Mouse (Mus musculus) heart, embryonic 13.5 days (tissue): ENCODE measurements around the gene Cmss1. TPM values are rescaled to one million over a fixed set of nuclear protein-coding genes. Genes with fewer than 3 reads are reported as not detected.

Experiments
- ATAC-seq: fragments of 200-750 bp; cut with Nextera tagmentation; 2 replicates; pipeline ENCODE4 v1.8.0; 2017; ENCODE audit warnings: moderate TSS enrichment; ENCODE audit not compliant: insufficient number of reproducible peaks, low FRiP score, low TSS enrichment; ENCODE audit errors: extremely low read depth
- H3K27ac ChIP-seq: fragments of 300-500 bp; sonication (generic); replicated peaks from 2 replicates; pipeline ENCODE4 v1.5.1; 2015; ENCODE audit warnings: moderate library complexity, mild to moderate bottlenecking, inconsistent platforms
- H3K27me3 ChIP-seq: fragments of 300-500 bp; sonication (generic); replicated peaks from 2 replicates; pipeline ENCODE4 v1.6.1; 2015; ENCODE audit warnings: mild to moderate bottlenecking, inconsistent platforms
- H3K36me3 ChIP-seq: fragments of 300-500 bp; sonication (generic); 2 replicates; pipeline ENCODE4 v1.6.1; 2015; ENCODE audit warnings: mild to moderate bottlenecking, inconsistent platforms
- H3K4me1 ChIP-seq: fragments of 300-500 bp; sonication (generic); 2 replicates; pipeline ENCODE4 v1.6.1; 2015; ENCODE audit warnings: inconsistent platforms
- H3K4me2 ChIP-seq: fragments of 300-500 bp; sonication (generic); 2 replicates; pipeline ENCODE4 v1.6.1; 2015; ENCODE audit warnings: inconsistent platforms, mild to moderate bottlenecking, moderate library complexity
- H3K4me3 ChIP-seq: fragments of 300-500 bp; sonication (generic); 2 replicates; pipeline ENCODE4 v1.5.1; 2015; ENCODE audit warnings: moderate library complexity, mild to moderate bottlenecking, inconsistent platforms
- H3K9ac ChIP-seq: fragments of 300-500 bp; sonication (generic); 2 replicates; pipeline ENCODE4 v1.6.1; 2015; ENCODE audit warnings: inconsistent platforms, mild to moderate bottlenecking, moderate library complexity
- H3K9me3 ChIP-seq: fragments of 300-500 bp; sonication (generic); 2 replicates; pipeline ENCODE4 v1.6.1; 2016; ENCODE audit warnings: inconsistent platforms
- WGBS: fragments of 180-500 bp; shearing (Covaris S2); methylation state at CpG from one replicate; pipeline ENCODE4 v1.1.7; 2015; ENCODE audit warnings: mixed read lengths; 5-methylcytosine and 5-hydroxymethylcytosine counted together
- polyA plus RNA-seq: library from polyadenylated mRNA; unstranded; fragments of >200 nt; fragmentation: Nextera tagmentation; extraction: Ambion mirVana; gene quantifications from 2 replicates; pipeline ENCODE4 v1.2.1, GENCODE M21; 2015

The Cmss1 gene
- polyA plus RNA-seq, 1 experiment from 2014 or later, result 32.2 TPM

- Histone ChIP-seq H3K27me3 (no peaks in the 10 kb centered on the region), H3K36me3 (no peaks in the 10 kb centered on the region), H3K4me2 (no peak overlapping the region), H3K27ac (no peak overlapping the region), H3K4me3 (no peak overlapping the region), H3K4me1 (peaks cover 22% of the 10 kb centered on the region), H3K9ac (0 out of 2 replicates have a peak overlapping the region, but pooled peaks have one; percentile 2), H3K9me3 (no peaks in the 10 kb centered on the region)
- 79% methylated on average over 9 of the region's 9 CpGs for WGBS
- no peak for ATAC-seq
These were observed 291.6 kb downstream of the Cmss1 start for GRCm38 (mm10) chr16:57315026-57315425.

- H3K4me2 ChIP-seq, result no peak overlapping the region
- no peak for ATAC-seq
- WGBS, result 92% methylated on average over 3 of the region's 3 CpGs
- no peak overlapping the region for H3K4me3 ChIP-seq
- H3K27me3 ChIP-seq, result no peaks in the 10 kb centered on the region
- H3K27ac ChIP-seq, result no peak overlapping the region
- no peak overlapping the region for H3K9ac ChIP-seq
- H3K36me3 ChIP-seq, result no peaks in the 10 kb centered on the region
- H3K9me3 ChIP-seq, result no peaks in the 10 kb centered on the region
- H3K4me1 ChIP-seq, result peaks cover 17% of the 10 kb centered on the region
These were observed 292.4 kb downstream of the Cmss1 start for GRCm38 (mm10) chr16:57314236-57314635.

GRCm38 (mm10) chr16:57313487-57313886 lies 293.2 kb downstream of the Cmss1 start:
- ATAC-seq, result no peak
- Histone ChIP-seq H3K4me3 (no peak overlapping the region), H3K27ac (no peak overlapping the region), H3K9me3 (no peaks in the 10 kb centered on the region), H3K4me1 (peaks cover 14% of the 10 kb centered on the region), H3K36me3 (no peaks in the 10 kb centered on the region), H3K4me2 (no peak overlapping the region), H3K27me3 (no peaks in the 10 kb centered on the region), H3K9ac (no peak overlapping the region)
- WGBS, result 80% methylated on average over 3 of the region's 3 CpGs

- no peak overlapping the region for H3K4me2 ChIP-seq
- peaks cover 9% of the 10 kb centered on the region for H3K4me1 ChIP-seq
- no peaks in the 10 kb centered on the region for H3K36me3 ChIP-seq
- H3K4me3 ChIP-seq, result no peak overlapping the region
- ATAC-seq, result no peak
- H3K27ac ChIP-seq, result no peak overlapping the region
- no peak overlapping the region for H3K9ac ChIP-seq
- no peaks in the 10 kb centered on the region for H3K9me3 ChIP-seq
- no peaks in the 10 kb centered on the region for H3K27me3 ChIP-seq
- 82% methylated on average over 2 of the region's 2 CpGs for WGBS
These were observed 294.5 kb downstream of the Cmss1 start for GRCm38 (mm10) chr16:57312130-57312529.

GRCm38 (mm10) chr16:57305463-57305862 lies 301.2 kb downstream of the Cmss1 start:
- no peak overlapping the region for H3K4me2 ChIP-seq
- WGBS, result 40% methylated on average over 6 of the region's 6 CpGs
- H3K9me3 ChIP-seq, result no peaks in the 10 kb centered on the region
- no peak overlapping the region for H3K27ac ChIP-seq
- H3K4me1 ChIP-seq, result peaks cover 27% of the 10 kb centered on the region
- no peak for ATAC-seq
- no peak overlapping the region for H3K4me3 ChIP-seq
- H3K36me3 ChIP-seq, result no peaks in the 10 kb centered on the region
- H3K9ac ChIP-seq, result no peak overlapping the region
- H3K27me3 ChIP-seq, result no peaks in the 10 kb centered on the region

- ATAC-seq, result no peak
- Histone ChIP-seq H3K4me2 (no peak overlapping the region), H3K9me3 (no peaks in the 10 kb centered on the region)
These were observed 302.9 kb downstream of the Cmss1 start for GRCm38 (mm10) chr16:57303716-57304115.

GRCm38 (mm10) chr16:57302792-57303698 lies 303.6 kb downstream of the Cmss1 start:
- no peak overlapping the region for H3K27ac ChIP-seq
- no peaks in the 10 kb centered on the region for H3K36me3 ChIP-seq
- H3K4me3 ChIP-seq, result no peak overlapping the region
- ATAC-seq, result no peak
- H3K4me2 ChIP-seq, result no peak overlapping the region
- H3K9ac ChIP-seq, result no peak overlapping the region
- WGBS, result 81% methylated on average over 25 of the region's 25 CpGs
- H3K9me3 ChIP-seq, result no peaks in the 10 kb centered on the region
- no peaks in the 10 kb centered on the region for H3K27me3 ChIP-seq
- peaks cover 27% of the 10 kb centered on the region for H3K4me1 ChIP-seq

More at GRCm38 (mm10) chr16:57303716-57304115, 302.9 kb downstream of the Cmss1 start:
- WGBS, result 63% methylated on average over 19 of the region's 19 CpGs
- Histone ChIP-seq H3K4me1 (peaks cover 27% of the 10 kb centered on the region), H3K4me3 (no peak overlapping the region), H3K27ac (no peak overlapping the region), H3K9ac (no peak overlapping the region), H3K36me3 (no peaks in the 10 kb centered on the region), H3K27me3 (no peaks in the 10 kb centered on the region)

GRCm38 (mm10) chr16:57301512-57302115 lies 305.1 kb downstream of the Cmss1 start:
- ATAC-seq, result no peak
- H3K27ac ChIP-seq, result 0 out of 2 replicates have a peak overlapping the region, but pooled peaks have one; percentile 12
- 62% methylated on average over 9 of the region's 9 CpGs for WGBS
- H3K36me3 ChIP-seq, result no peaks in the 10 kb centered on the region
- H3K27me3 ChIP-seq, result no peaks in the 10 kb centered on the region
- H3K4me1 ChIP-seq, result peaks cover 20% of the 10 kb centered on the region
- H3K9ac ChIP-seq, result no peak overlapping the region
- no peaks in the 10 kb centered on the region for H3K9me3 ChIP-seq
- no peak overlapping the region for H3K4me2 ChIP-seq
- H3K4me3 ChIP-seq, result no peak overlapping the region

GRCm38 (mm10) chr16:57295216-57295934 lies 311.3 kb downstream of the Cmss1 start:
- Histone ChIP-seq H3K36me3 (no peaks in the 10 kb centered on the region), H3K9me3 (peaks cover 3% of the 10 kb centered on the region; the same call in 1 of the 2 replicates), H3K4me1 (peaks cover 6% of the 10 kb centered on the region; the same call in 1 of the 2 replicates), H3K9ac (no peak overlapping the region), H3K4me3 (no peak overlapping the region), H3K27me3 (no peaks in the 10 kb centered on the region), H3K4me2 (no peak overlapping the region), H3K27ac (no peak overlapping the region)
- WGBS, result 79% methylated on average over 10 of the region's 10 CpGs
- ATAC-seq, result no peak

- Histone ChIP-seq H3K4me3 (no peak within 1 kb of the TSS), H3K4me2 (no peak within 1 kb of the TSS), H3K27ac (peak within 1 kb of the TSS; percentile 48), H3K27me3 (no peaks in the 10 kb centered on the region), H3K9ac (no peak within 1 kb of the TSS), H3K4me1 (peaks cover 6% of the 10 kb centered on the region; the same call in 1 of the 2 replicates), H3K9me3 (peaks cover 3% of the 10 kb centered on the region; the same call in 1 of the 2 replicates), H3K36me3 (no peaks in the 10 kb centered on the region)
- ATAC-seq, result no peak
- 73% methylated on average over 2 of the region's 2 CpGs for WGBS
These were observed 313.9 kb downstream of the Cmss1 start, which contains the start of gene Tmem30c for GRCm38 (mm10) chr16:57292765-57293164. Gene Tmem30c (minus strand): TSS chr16:57292865.

- no peak overlapping the region for H3K4me3 ChIP-seq
- H3K27ac ChIP-seq, result peak overlapping the region; percentile 48
- ATAC-seq, result no peak
- no peaks in the 10 kb centered on the region for H3K27me3 ChIP-seq
- peaks cover 6% of the 10 kb centered on the region; the same call in 1 of the 2 replicates for H3K4me1 ChIP-seq
- H3K4me2 ChIP-seq, result no peak overlapping the region
- peaks cover 3% of the 10 kb centered on the region; the same call in 1 of the 2 replicates for H3K9me3 ChIP-seq
- H3K36me3 ChIP-seq, result no peaks in the 10 kb centered on the region
- 25% methylated on average over 4 of the region's 4 CpGs for WGBS
- H3K9ac ChIP-seq, result no peak overlapping the region
These were observed 314.4 kb downstream of the Cmss1 start for GRCm38 (mm10) chr16:57292296-57292695.
